Mouse (Mus musculus) limb, embryonic 11.5 days (tissue): ENCODE measurements around the gene Ccdc88c. TPM values are rescaled to one million over a fixed set of nuclear protein-coding genes. Genes with fewer than 3 reads are reported as not detected.

Experiments
- ATAC-seq: fragments of 200-750 bp; cut with Nextera tagmentation; 2 replicates; pipeline ENCODE4 v1.8.0; 2017; ENCODE audit warnings: low read depth; ENCODE audit not compliant: insufficient number of reproducible peaks, low FRiP score, low TSS enrichment
- DNase-seq: peaks from one replicate; pipeline ENCODE4 v3.0.0-alpha.2; 2015; ENCODE audit warnings: low spot score
- H3K27ac ChIP-seq: fragments of 300-500 bp; sonication (generic); replicated peaks from 2 replicates; pipeline ENCODE4 v1.5.1; 2014; ENCODE audit warnings: low read depth, mild to moderate bottlenecking, low read length
- H3K27me3 ChIP-seq: fragments of 300-500 bp; sonication (generic); 2 replicates; pipeline ENCODE4 v1.6.1; 2014; ENCODE audit warnings: mild to moderate bottlenecking, low read length, mixed read lengths; ENCODE audit not compliant: control insufficient read depth, insufficient read depth
- H3K36me3 ChIP-seq: fragments of 300-500 bp; sonication (generic); 2 replicates; pipeline ENCODE4 v1.6.1; 2014; ENCODE audit warnings: mild to moderate bottlenecking, low read length, moderate library complexity, mixed read lengths; ENCODE audit not compliant: control insufficient read depth, insufficient read depth
- H3K4me1 ChIP-seq: fragments of 300-500 bp; sonication (generic); 2 replicates; pipeline ENCODE4 v1.6.1; 2014; ENCODE audit warnings: low read length, mixed read lengths; ENCODE audit not compliant: control insufficient read depth, insufficient read depth
- H3K4me2 ChIP-seq: fragments of 300-500 bp; sonication (generic); 2 replicates; pipeline ENCODE4 v1.6.1; 2014; ENCODE audit warnings: low read depth, mild to moderate bottlenecking, moderate library complexity; ENCODE audit not compliant: severe bottlenecking
- H3K4me3 ChIP-seq: fragments of 300-500 bp; sonication (generic); 2 replicates; pipeline ENCODE4 v1.5.1; 2014; ENCODE audit warnings: low read depth, low read length
- H3K9ac ChIP-seq: fragments of 300-500 bp; sonication (generic); 2 replicates; pipeline ENCODE4 v1.6.1; 2014; ENCODE audit warnings: mild to moderate bottlenecking, low read length
- H3K9me3 ChIP-seq: fragments of 300-500 bp; sonication (generic); 2 replicates; pipeline ENCODE4 v1.6.1; 2016; ENCODE audit warnings: low read length; ENCODE audit not compliant: control insufficient read depth
- WGBS: fragments of 180-500 bp; shearing (Covaris S2); extraction: QIAGEN DNeasy Blood & Tissue Kit; methylation state at CpG from one replicate; pipeline ENCODE4 v1.1.7; 2014; 5-methylcytosine and 5-hydroxymethylcytosine counted together
- polyA plus RNA-seq: library from polyadenylated mRNA; unstranded; fragments of >200 nt; fragmentation: Nextera tagmentation; extraction: Ambion mirVana; gene quantifications from 2 replicates; pipeline ENCODE4 v1.2.1, GENCODE M21; 2014

Ccdc88c gene
- polyA plus RNA-seq, result 3.2 and 3.4 TPM in 2 replicates

GRCm38 (mm10) chr12:101028954-101029731 lies at the start of gene Ccdc88c:
Gene Ccdc88c, minus strand, starts transcription at chr12:101029056.
- Histone ChIP-seq H3K27me3 (peaks cover 18% of the 10 kb centered on the region), H3K9me3 (no peaks in the 10 kb centered on the region)
- whole genome bisulfite sequencing, result under 1% methylated on average over 42 of the region's 56 CpGs

GRCm38 (mm10) chr12:101077955-101078354 lies 49.1 kb upstream of the Ccdc88c start:
- Histone ChIP-seq H3K4me2 (no peak overlapping the region), H3K4me1 (0 out of 2 replicates have a peak, but pooled peaks cover 5% of the 10 kb centered on the region), H3K9me3 (no peaks in the 10 kb centered on the region), H3K27me3 (no peaks in the 10 kb centered on the region), H3K4me3 (no peak overlapping the region), H3K36me3 (peaks cover 2% of the 10 kb centered on the region; the same call in 1 of the 2 replicates), H3K9ac (no peak overlapping the region), H3K27ac (no peak overlapping the region)
- ATAC-seq (no peak), DNase-seq (no peak)

More at GRCm38 (mm10) chr12:101028954-101029731, at the start of gene Ccdc88c:
- Histone ChIP-seq H3K4me3 (peak within 1 kb of the TSS; percentile 64), H3K4me2 (peak within 1 kb of the TSS; percentile 92), H3K27ac (0 out of 2 replicates have a peak within 1 kb of the TSS, but pooled peaks have one; percentile 42), H3K9ac (peak within 1 kb of the TSS; percentile 70), H3K4me1 (peaks cover 12% of the 10 kb centered on the region), H3K36me3 (no peaks in the 10 kb centered on the region)
- peak; percentile 88 for DNase-seq
- ATAC-seq, result peak; percentile 82

GRCm38 (mm10) chr12:101075433-101075832 lies 46.6 kb upstream of the Ccdc88c start:
- H3K4me2 ChIP-seq, result no peak overlapping the region
- DNase-seq, result no peak
- peaks cover 2% of the 10 kb centered on the region; the same call in 1 of the 2 replicates for H3K36me3 ChIP-seq
- no peaks in the 10 kb centered on the region for H3K9me3 ChIP-seq
- 96% methylated on average over 3 of the region's 3 CpGs for WGBS
- H3K9ac ChIP-seq, result no peak overlapping the region
- H3K4me3 ChIP-seq, result no peak overlapping the region
- ATAC-seq, result no peak
- H3K27ac ChIP-seq, result no peak overlapping the region
- no peaks in the 10 kb centered on the region for H3K4me1 ChIP-seq
- H3K27me3 ChIP-seq, result no peaks in the 10 kb centered on the region

GRCm38 (mm10) chr12:101074821-101075429 lies 46.1 kb upstream of the Ccdc88c start:
- Histone ChIP-seq H3K4me3 (no peak overlapping the region), H3K9ac (no peak overlapping the region), H3K27me3 (no peaks in the 10 kb centered on the region), H3K27ac (no peak overlapping the region), H3K4me2 (no peak overlapping the region), H3K4me1 (no peaks in the 10 kb centered on the region), H3K36me3 (peaks cover 2% of the 10 kb centered on the region; the same call in 1 of the 2 replicates), H3K9me3 (no peaks in the 10 kb centered on the region)
- DNase-seq, result no peak
- ATAC-seq, result no peak
- WGBS, result 96% methylated on average over 4 of the region's 4 CpGs

GRCm38 (mm10) chr12:101069813-101070212 lies 41.0 kb upstream of the Ccdc88c start:
- peaks cover 2% of the 10 kb centered on the region; the same call in 1 of the 2 replicates for H3K36me3 ChIP-seq
- no peak overlapping the region for H3K4me2 ChIP-seq
- H3K27ac ChIP-seq, result no peak overlapping the region
- no peak for ATAC-seq
- no peak for DNase-seq
- no peaks in the 10 kb centered on the region for H3K27me3 ChIP-seq
- no peaks in the 10 kb centered on the region for H3K4me1 ChIP-seq
- no peaks in the 10 kb centered on the region for H3K9me3 ChIP-seq
- no peak overlapping the region for H3K9ac ChIP-seq
- H3K4me3 ChIP-seq, result no peak overlapping the region
- 90% methylated on average over 1 of the region's 1 CpGs for WGBS

- Histone ChIP-seq H3K27ac (no peak overlapping the region), H3K4me2 (no peak overlapping the region), H3K4me1 (no peaks in the 10 kb centered on the region), H3K27me3 (no peaks in the 10 kb centered on the region), H3K9ac (no peak overlapping the region), H3K36me3 (peaks cover 17% of the 10 kb centered on the region), H3K9me3 (no peaks in the 10 kb centered on the region), H3K4me3 (no peak overlapping the region)
- 95% methylated on average over 1 of the region's 1 CpGs for WGBS
- ATAC-seq (no peak), DNase-seq (no peak)
Observed at GRCm38 (mm10) chr12:101066329-101066728, 37.5 kb upstream of the Ccdc88c start.

- Histone ChIP-seq H3K27ac (no peak overlapping the region), H3K4me2 (no peak overlapping the region), H3K9me3 (no peaks in the 10 kb centered on the region), H3K9ac (no peak overlapping the region), H3K4me3 (no peak overlapping the region), H3K36me3 (peaks cover 18% of the 10 kb centered on the region), H3K4me1 (no peaks in the 10 kb centered on the region), H3K27me3 (no peaks in the 10 kb centered on the region)
- ATAC-seq, result no peak
- DNase-seq, result no peak
Observed at GRCm38 (mm10) chr12:101039956-101040355, 11.1 kb upstream of the Ccdc88c start.

GRCm38 (mm10) chr12:101028247-101028953 lies 456 bp downstream of the Ccdc88c start:
- H3K4me1 ChIP-seq, result peaks cover 12% of the 10 kb centered on the region
- peaks cover 18% of the 10 kb centered on the region for H3K27me3 ChIP-seq
- WGBS, result under 1% methylated on average over 63 of the region's 67 CpGs
- H3K9ac ChIP-seq, result peak overlapping the region; percentile 70
- H3K27ac ChIP-seq, result no peak overlapping the region
- DNase-seq, result peak; percentile 65
- H3K36me3 ChIP-seq, result no peaks in the 10 kb centered on the region
- ATAC-seq, result peak; percentile 21; the same call in 1 of the 2 replicates
- no peaks in the 10 kb centered on the region for H3K9me3 ChIP-seq
- peak overlapping the region; percentile 64 for H3K4me3 ChIP-seq
- peak overlapping the region; percentile 92 for H3K4me2 ChIP-seq
